Mouse (Mus musculus) hindbrain, postnatal 0 days (tissue): ENCODE data around the gene Arhgef17. TPM values are rescaled to one million over a fixed set of nuclear protein-coding genes. Genes with fewer than 3 reads are reported as not detected.

Source experiments
- ATAC-seq: fragments of 200-750 bp; cut with Nextera tagmentation; 2 replicates; pipeline ENCODE4 v1.8.0; 2017; ENCODE audit warnings: mild to moderate bottlenecking, moderate TSS enrichment, moderate library complexity
- DNase-seq: peaks from one replicate; pipeline ENCODE4 v3.0.0-alpha.2; 2015; ENCODE audit warnings: low spot score
- H3K27ac ChIP-seq: fragments of 300-500 bp; sonication (generic); 2 replicates; pipeline ENCODE4 v1.5.1; 2014; ENCODE audit warnings: mild to moderate bottlenecking
- H3K27me3 ChIP-seq: fragments of 300-500 bp; sonication (generic); 2 replicates; pipeline ENCODE4 v1.6.1; 2014; ENCODE audit warnings: low read length, mixed read lengths; ENCODE audit not compliant: insufficient read depth
- H3K36me3 ChIP-seq: fragments of 300-500 bp; sonication (generic); 2 replicates; pipeline ENCODE4 v1.6.1; 2014; ENCODE audit warnings: low read length, mixed read lengths; ENCODE audit not compliant: insufficient read depth
- H3K4me1 ChIP-seq: fragments of 300-500 bp; sonication (generic); 2 replicates; pipeline ENCODE4 v1.6.1; 2014; ENCODE audit warnings: antibody characterized with exemption, low read length, mixed read lengths; ENCODE audit not compliant: insufficient read depth
- H3K4me2 ChIP-seq: fragments of 300-500 bp; sonication (generic); 2 replicates; pipeline ENCODE4 v1.6.1; 2014; ENCODE audit warnings: low read depth, mild to moderate bottlenecking, low read length, moderate library complexity, mixed read lengths
- H3K4me3 ChIP-seq: fragments of 300-500 bp; sonication (generic); 2 replicates; pipeline ENCODE4 v1.5.1; 2014; ENCODE audit warnings: low read length
- H3K9ac ChIP-seq: fragments of 300-500 bp; sonication (generic); replicated peaks from 2 replicates; pipeline ENCODE4 v1.6.1; 2014; ENCODE audit warnings: mild to moderate bottlenecking, low read length, moderate library complexity, mixed read lengths
- H3K9me3 ChIP-seq: fragments of 300-500 bp; sonication (generic); 2 replicates; pipeline ENCODE4 v1.6.1; 2016; ENCODE audit warnings: low read length, mixed read lengths
- CTCF ChIP-seq: IDR thresholded peaks from 2 replicates; pipeline ENCODE4 v1.5.1; 2016; ENCODE audit warnings: antibody characterized with exemption, control low read depth, low read depth
- WGBS: fragments of 180-500 bp; shearing (Covaris S2); extraction: QIAGEN DNeasy Blood & Tissue Kit; methylation state at CpG from one replicate; pipeline ENCODE4 v1.1.7; 2014; 5-methylcytosine and 5-hydroxymethylcytosine counted together
- polyA plus RNA-seq: library from polyadenylated mRNA; unstranded; fragments of >200 nt; fragmentation: Nextera tagmentation; extraction: Ambion mirVana; gene quantifications from 2 replicates; pipeline ENCODE4 v1.2.1, GENCODE M21; 2015
- total RNA-seq: library from RNA; depleted of rRNA; stranded (reverse); fragments of >200 nt; gene quantifications from 2 replicates; pipeline ENCODE4 v1.2.3, GENCODE M21; 2014

Arhgef17 gene
- total and polyA plus RNA-seq, 2 experiments from 2014 or later, result 10.1 to 72.3 TPM

GRCm38 (mm10) chr7:100854861-100855260 lies 77.0 kb downstream of the Arhgef17 start:
- TF ChIP-seq CTCF, result no peak
- no peak for DNase-seq
- Histone ChIP-seq H3K4me3 (no peak overlapping the region), H3K27me3 (no peaks in the 10 kb centered on the region), H3K4me1 (peaks cover 11% of the 10 kb centered on the region; the same call in 1 of the 2 replicates), H3K9me3 (no peaks in the 10 kb centered on the region), H3K4me2 (no peak overlapping the region), H3K27ac (no peak overlapping the region), H3K36me3 (no peaks in the 10 kb centered on the region), H3K9ac (no peak overlapping the region)
- WGBS, result 54% methylated on average over 5 of the region's 5 CpGs
- ATAC-seq, result no peak

- no peak overlapping the region for H3K9ac ChIP-seq
- no peak overlapping the region for H3K4me3 ChIP-seq
- H3K4me2 ChIP-seq, result no peak overlapping the region
- H3K9me3 ChIP-seq, result no peaks in the 10 kb centered on the region
- H3K27me3 ChIP-seq, result no peaks in the 10 kb centered on the region
- H3K36me3 ChIP-seq, result no peaks in the 10 kb centered on the region
- 65% methylated on average over 6 of the region's 6 CpGs for WGBS
- TF ChIP-seq CTCF, result no peak
- no peak for ATAC-seq
- DNase-seq, result no peak
- H3K27ac ChIP-seq, result no peak overlapping the region
- peaks cover 11% of the 10 kb centered on the region; the same call in 1 of the 2 replicates for H3K4me1 ChIP-seq
Measured at GRCm38 (mm10) chr7:100854137-100854814, 77.6 kb downstream of the Arhgef17 start.

GRCm38 (mm10) chr7:100853396-100853795 lies 78.5 kb downstream of the Arhgef17 start:
- no peak for ATAC-seq
- no peaks in the 10 kb centered on the region for H3K9me3 ChIP-seq
- no peak overlapping the region for H3K4me2 ChIP-seq
- H3K27ac ChIP-seq, result no peak overlapping the region
- WGBS, result 84% methylated on average over 3 of the region's 3 CpGs
- peaks cover 11% of the 10 kb centered on the region; the same call in 1 of the 2 replicates for H3K4me1 ChIP-seq
- H3K4me3 ChIP-seq, result no peak overlapping the region
- no peaks in the 10 kb centered on the region for H3K36me3 ChIP-seq
- no peak overlapping the region for H3K9ac ChIP-seq
- no peak for TF ChIP-seq CTCF
- no peak for DNase-seq
- H3K27me3 ChIP-seq, result no peaks in the 10 kb centered on the region

GRCm38 (mm10) chr7:100851481-100852356 lies 80.2 kb downstream of the Arhgef17 start:
- H3K27ac ChIP-seq, result no peak overlapping the region; the same call in 1 of the 2 replicates
- H3K4me2 ChIP-seq, result no peak overlapping the region
- no peak for TF ChIP-seq CTCF
- no peaks in the 10 kb centered on the region for H3K36me3 ChIP-seq
- ATAC-seq (no peak), DNase-seq (no peak)
- H3K4me1 ChIP-seq, result peaks cover 11% of the 10 kb centered on the region; the same call in 1 of the 2 replicates
- WGBS, result 58% methylated on average over 9 of the region's 9 CpGs
- H3K27me3 ChIP-seq, result no peaks in the 10 kb centered on the region
- no peak overlapping the region for H3K9ac ChIP-seq
- H3K4me3 ChIP-seq, result no peak overlapping the region
- H3K9me3 ChIP-seq, result no peaks in the 10 kb centered on the region

GRCm38 (mm10) chr7:100849508-100849907 lies 82.4 kb downstream of the Arhgef17 start:
- no peaks in the 10 kb centered on the region for H3K36me3 ChIP-seq
- WGBS, result 94% methylated on average over 2 of the region's 2 CpGs
- DNase-seq, result no peak

GRCm38 (mm10) chr7:100848744-100849143 lies 83.2 kb downstream of the Arhgef17 start:
- no peaks in the 10 kb centered on the region for H3K27me3 ChIP-seq
- no peaks in the 10 kb centered on the region for H3K36me3 ChIP-seq
- WGBS, result 35% methylated on average over 6 of the region's 6 CpGs
- ATAC-seq, result no peak
- no peak overlapping the region for H3K4me2 ChIP-seq
- 0 out of 2 replicates have a peak, but pooled peaks cover 7% of the 10 kb centered on the region for H3K4me1 ChIP-seq
- H3K9me3 ChIP-seq, result no peaks in the 10 kb centered on the region
- H3K4me3 ChIP-seq, result no peak overlapping the region
- H3K9ac ChIP-seq, result no peak overlapping the region
- TF ChIP-seq CTCF, result peak; percentile 77
- H3K27ac ChIP-seq, result no peak overlapping the region
- DNase-seq, result peak; percentile 75

More at GRCm38 (mm10) chr7:100849508-100849907, 82.4 kb downstream of the Arhgef17 start:
- Histone ChIP-seq H3K27me3 (no peaks in the 10 kb centered on the region), H3K4me1 (0 out of 2 replicates have a peak, but pooled peaks cover 7% of the 10 kb centered on the region), H3K27ac (no peak overlapping the region), H3K4me2 (no peak overlapping the region), H3K9me3 (no peaks in the 10 kb centered on the region), H3K4me3 (no peak overlapping the region), H3K9ac (no peak overlapping the region)
- no peak for ATAC-seq
- TF ChIP-seq CTCF, result no peak
